Mouse (Mus musculus) midbrain, embryonic 11.5 days (tissue): ENCODE data around the gene Gm45234. TPM values are rescaled to one million over a fixed set of nuclear protein-coding genes. Genes with fewer than 3 reads are reported as not detected.

Experiments used
- ATAC-seq: fragments of 200-750 bp; cut with Nextera tagmentation; 2 replicates; pipeline ENCODE4 v1.8.0; 2017; ENCODE audit warnings: moderate TSS enrichment, moderate library complexity; ENCODE audit not compliant: low FRiP score
- DNase-seq: peaks from one replicate; pipeline ENCODE4 v3.0.0; 2015; ENCODE audit warnings: low spot score; ENCODE audit errors: missing footprints
- H3K27ac ChIP-seq: fragments of 300-500 bp; sonication (generic); 2 replicates; pipeline ENCODE4 v1.5.1; 2014; ENCODE audit warnings: low read depth, low read length
- H3K27me3 ChIP-seq: fragments of 300-500 bp; sonication (generic); 2 replicates; pipeline ENCODE4 v1.6.1; 2014; ENCODE audit warnings: mild to moderate bottlenecking, low read length, moderate library complexity, mixed read lengths; ENCODE audit not compliant: control insufficient read depth, insufficient read depth
- H3K36me3 ChIP-seq: fragments of 300-500 bp; sonication (generic); 2 replicates; pipeline ENCODE4 v1.6.1; 2014; ENCODE audit warnings: mild to moderate bottlenecking, low read length, moderate library complexity, mixed read lengths; ENCODE audit not compliant: control insufficient read depth, insufficient read depth
- H3K4me1 ChIP-seq: fragments of 300-500 bp; sonication (generic); 2 replicates; pipeline ENCODE4 v1.6.1; 2014; ENCODE audit warnings: low read length; ENCODE audit not compliant: control insufficient read depth, insufficient read depth
- H3K4me2 ChIP-seq: fragments of 300-500 bp; sonication (generic); 2 replicates; pipeline ENCODE4 v1.6.1; 2014; ENCODE audit warnings: mild to moderate bottlenecking, moderate library complexity
- H3K4me3 ChIP-seq: fragments of 300-500 bp; sonication (generic); 2 replicates; pipeline ENCODE4 v1.5.1; 2014; ENCODE audit warnings: low read depth, low read length
- H3K9ac ChIP-seq: fragments of 300-500 bp; sonication (generic); 2 replicates; pipeline ENCODE4 v1.6.1; 2014; ENCODE audit warnings: low read length
- H3K9me3 ChIP-seq: fragments of 300-500 bp; sonication (generic); 2 replicates; pipeline ENCODE4 v1.6.1; 2016; ENCODE audit warnings: low read length; ENCODE audit not compliant: control insufficient read depth
- WGBS: fragments of 180-500 bp; shearing (Covaris S2); extraction: QIAGEN DNeasy Blood & Tissue Kit; methylation state at CpG from one replicate; pipeline ENCODE4 v1.1.7; 2014; 5-methylcytosine and 5-hydroxymethylcytosine counted together
- polyA plus RNA-seq: library from polyadenylated mRNA; unstranded; fragments of >200 nt; fragmentation: Nextera tagmentation; extraction: Ambion mirVana; gene quantifications from 2 replicates; pipeline ENCODE4 v1.2.1, GENCODE M21; 2014

Gm45234 gene
- polyA plus RNA-seq, 1 experiment from 2014 or later = not detected

DNA sequence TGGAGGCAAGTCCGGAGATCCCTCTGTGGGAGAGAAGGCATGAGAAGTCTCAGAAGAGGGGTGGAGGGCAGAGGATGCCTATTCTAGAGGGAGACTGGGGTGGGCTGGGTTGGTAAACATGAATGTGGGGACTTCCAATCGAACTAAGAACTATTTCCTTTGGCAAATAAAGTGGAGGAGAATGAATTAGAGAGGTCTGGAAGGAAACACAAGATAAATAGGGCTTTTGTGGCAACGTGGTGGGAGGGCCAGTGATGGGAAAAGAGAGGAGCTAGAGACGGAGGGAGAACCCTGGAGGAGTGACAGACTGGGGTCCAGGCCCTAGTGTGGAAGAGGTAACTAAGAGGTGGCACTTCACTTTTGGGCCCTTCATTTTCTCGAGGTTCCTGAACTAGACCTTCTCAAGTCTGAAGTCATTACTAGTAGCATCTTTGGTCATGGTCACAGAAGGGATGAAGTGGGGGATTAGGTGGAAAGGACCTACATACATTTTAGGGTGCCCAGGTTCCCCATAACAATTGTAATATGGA, 1.6 kb upstream of the Gm45234 start:
- Histone ChIP-seq H3K36me3 (no peaks in the 10 kb centered on the region), H3K9me3 (no peaks in the 10 kb centered on the region), H3K4me1 (peaks cover 34% of the 10 kb centered on the region), H3K27me3 (no peaks in the 10 kb centered on the region), H3K9ac (peak overlapping the region; percentile 85), H3K4me3 (peak overlapping the region; percentile 87), H3K4me2 (peak overlapping the region; percentile 68), H3K27ac (peak overlapping the region; percentile 92)
- peak; percentile 92 for DNase-seq
- WGBS = 11% methylated on average over 5 of the region's 5 CpGs
- ATAC-seq = no peak

DNA sequence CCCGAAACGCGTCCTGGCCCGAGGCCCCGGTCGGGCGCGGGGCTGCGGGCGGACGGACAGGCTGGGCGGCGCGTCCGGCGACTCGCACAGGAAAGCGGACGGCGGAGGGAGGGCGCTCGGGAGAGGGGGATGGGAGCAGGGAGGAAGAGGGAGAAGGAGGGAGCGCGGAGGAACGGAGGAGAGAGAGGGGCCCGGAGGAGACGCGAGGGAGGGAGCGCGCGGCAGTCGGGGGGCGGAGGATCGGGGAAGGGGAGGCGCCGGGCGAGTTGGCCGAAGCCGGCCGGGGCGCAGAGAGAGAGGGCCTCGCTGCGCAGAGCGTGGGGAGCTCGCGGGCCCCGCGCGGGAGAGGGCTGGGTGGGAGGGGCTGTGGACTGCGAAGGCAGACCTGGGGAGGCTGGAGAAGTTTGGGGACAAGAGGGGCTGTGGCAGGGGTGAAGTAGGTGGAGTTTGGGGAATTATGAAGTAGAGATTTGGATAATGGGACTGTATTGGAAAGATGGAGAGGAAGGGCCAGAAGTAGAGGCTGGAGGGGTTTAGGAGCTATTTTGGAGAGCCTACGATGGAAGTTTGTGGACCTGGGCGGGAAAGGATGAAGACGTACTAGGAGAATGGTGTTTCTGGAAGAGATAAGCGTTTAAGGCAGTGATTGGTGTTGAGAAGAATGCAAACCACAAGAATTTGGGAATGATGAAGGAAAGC, 980 bp upstream of the Gm45234 start:
- 2% methylated on average over 50 of the region's 54 CpGs for WGBS
- peak overlapping the region; percentile 85 for H3K9ac ChIP-seq
- peak overlapping the region; percentile 92 for H3K27ac ChIP-seq
- peak overlapping the region; percentile 87 for H3K4me3 ChIP-seq
- H3K4me1 ChIP-seq = peaks cover 34% of the 10 kb centered on the region
- H3K9me3 ChIP-seq = no peaks in the 10 kb centered on the region
- no peaks in the 10 kb centered on the region for H3K27me3 ChIP-seq
- peak; percentile 97 for DNase-seq
- peak overlapping the region; percentile 68 for H3K4me2 ChIP-seq
- ATAC-seq = peak; percentile 77
- no peaks in the 10 kb centered on the region for H3K36me3 ChIP-seq

DNA sequence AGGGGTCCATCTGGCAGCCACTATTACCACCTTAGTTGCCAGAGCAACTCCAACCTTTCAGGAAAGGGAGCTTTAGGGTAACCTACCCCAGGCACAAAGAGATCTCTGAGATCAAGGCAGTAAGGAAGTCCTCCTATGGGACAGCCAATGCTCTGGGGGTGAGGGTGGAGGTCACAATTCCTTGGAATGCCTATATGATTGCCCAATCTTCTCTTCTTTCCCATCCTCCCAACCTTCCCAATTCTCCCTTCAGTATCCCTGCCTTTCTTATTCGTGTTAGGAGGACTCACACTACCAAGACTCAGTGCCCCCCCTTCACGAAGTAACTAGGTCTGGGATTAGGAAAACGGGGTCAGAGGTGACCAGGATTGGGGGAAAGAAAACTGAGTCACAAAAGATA, 515 bp downstream of the Gm45234 start:
- 2% methylated on average over 3 of the region's 3 CpGs for WGBS
- peak overlapping the region; percentile 92; the same call in 1 of the 2 replicates for H3K27ac ChIP-seq
- no peak for ATAC-seq
- H3K9me3 ChIP-seq = no peaks in the 10 kb centered on the region
- peak overlapping the region; percentile 68 for H3K4me2 ChIP-seq
- DNase-seq = no peak
- H3K36me3 ChIP-seq = no peaks in the 10 kb centered on the region
- H3K4me1 ChIP-seq = peaks cover 34% of the 10 kb centered on the region
- H3K27me3 ChIP-seq = no peaks in the 10 kb centered on the region
- H3K9ac ChIP-seq = peak overlapping the region; percentile 85
- peak overlapping the region; percentile 87 for H3K4me3 ChIP-seq

DNA sequence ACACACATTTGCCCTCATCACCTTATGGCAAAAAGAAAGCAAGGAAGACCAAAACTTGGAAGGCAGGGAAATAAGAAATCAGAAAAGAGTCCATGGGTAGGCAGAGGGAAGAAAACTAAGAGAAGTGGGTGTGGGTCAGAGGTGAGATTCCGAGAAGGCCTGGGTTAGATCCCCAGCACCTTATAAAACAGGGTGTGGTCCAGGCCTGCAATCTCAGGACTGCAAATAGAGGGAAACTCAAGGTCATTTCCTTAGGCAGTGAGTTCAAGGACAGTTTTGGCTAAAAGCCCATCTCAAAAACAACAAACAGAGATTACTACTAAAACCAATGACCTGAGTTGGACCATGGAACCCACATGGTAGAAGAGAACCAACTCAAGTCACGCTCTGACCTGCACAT, 2.0 kb downstream of the Gm45234 start:
- Histone ChIP-seq H3K4me2 (no peak overlapping the region), H3K9me3 (no peaks in the 10 kb centered on the region), H3K27ac (no peak overlapping the region), H3K27me3 (no peaks in the 10 kb centered on the region), H3K4me3 (no peak overlapping the region), H3K4me1 (peaks cover 31% of the 10 kb centered on the region), H3K9ac (no peak overlapping the region), H3K36me3 (0 out of 2 replicates have a peak, but pooled peaks cover 4% of the 10 kb centered on the region)
- ATAC-seq (no peak), DNase-seq (no peak)
- WGBS = 90% methylated on average over 2 of the region's 2 CpGs

DNA sequence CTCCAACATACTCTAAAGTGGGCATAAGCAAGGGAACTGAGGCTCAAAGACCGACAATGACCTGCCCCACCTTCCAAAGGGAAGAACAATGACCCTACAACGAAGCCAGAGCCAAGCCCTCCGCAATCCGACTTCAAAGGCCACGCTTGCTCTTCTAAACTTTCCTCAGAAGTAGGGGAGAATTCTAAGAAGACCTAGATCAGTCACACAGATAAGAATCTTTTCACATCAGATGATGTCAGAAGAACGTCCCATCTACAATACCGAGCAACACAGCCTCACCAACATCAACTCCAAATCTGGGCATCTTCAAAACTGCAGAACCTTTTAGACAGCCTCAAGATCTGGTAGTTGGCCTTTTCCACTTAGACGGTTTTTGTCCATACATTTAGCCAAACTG, 5.4 kb downstream of the Gm45234 start:
- Histone ChIP-seq H3K9ac (no peak overlapping the region), H3K27me3 (no peaks in the 10 kb centered on the region), H3K4me2 (no peak overlapping the region), H3K4me3 (no peak overlapping the region), H3K9me3 (no peaks in the 10 kb centered on the region), H3K36me3 (peaks cover 12% of the 10 kb centered on the region), H3K27ac (no peak overlapping the region), H3K4me1 (peaks cover 22% of the 10 kb centered on the region)
- ATAC-seq (no peak), DNase-seq (no peak)
- 84% methylated on average over 8 of the region's 8 CpGs for WGBS

DNA sequence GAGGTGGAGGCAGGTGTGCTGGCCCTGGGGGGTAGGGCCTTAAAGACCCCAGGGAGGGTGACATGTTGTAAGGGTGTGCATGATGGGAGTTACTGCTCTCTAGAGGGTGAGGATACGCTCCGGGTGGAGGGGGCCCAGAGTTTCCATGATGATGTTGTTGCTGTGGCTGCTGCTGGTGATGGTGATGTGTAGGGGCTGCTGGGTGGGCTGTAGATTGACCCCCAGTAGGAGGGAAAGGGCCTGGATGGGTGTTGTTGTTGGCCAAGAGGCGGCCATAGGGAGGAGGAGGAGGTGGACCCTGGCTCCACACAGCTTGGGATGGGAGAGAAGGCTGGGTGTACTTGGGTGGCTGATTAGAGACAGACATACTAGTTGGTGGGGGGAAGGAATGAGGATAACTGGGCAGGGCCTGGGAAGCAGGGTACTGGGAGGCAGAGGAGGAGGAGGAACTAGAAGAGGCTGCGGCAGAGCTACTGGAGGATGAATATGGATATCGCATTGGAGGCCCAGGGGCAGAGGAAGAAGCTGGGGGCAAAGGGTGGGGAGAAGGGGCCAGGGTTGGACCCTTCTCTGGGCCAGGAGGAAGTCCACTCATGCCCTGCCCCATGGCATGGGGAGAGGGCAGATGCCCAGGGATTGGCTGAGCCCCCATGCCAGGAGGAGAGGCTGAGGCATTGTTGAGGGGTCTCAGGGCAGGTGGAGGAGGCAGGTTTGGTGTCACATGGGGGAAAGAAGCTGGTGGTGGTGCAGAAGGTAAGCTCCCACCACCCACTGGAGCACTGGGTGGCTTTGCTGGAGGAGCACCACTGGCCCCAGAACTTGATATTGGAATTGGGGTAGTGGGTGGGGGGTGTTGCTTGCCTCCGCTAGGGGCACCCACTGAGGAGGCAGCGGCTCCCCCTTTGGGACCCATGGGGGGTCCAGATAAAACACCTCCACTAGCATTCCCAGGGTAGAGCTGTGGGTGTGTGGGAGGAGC, 8.9 kb downstream of the Gm45234 start:
- DNase-seq (no peak), ATAC-seq (no peak)
- Histone ChIP-seq H3K9me3 (no peaks in the 10 kb centered on the region), H3K36me3 (peaks cover 20% of the 10 kb centered on the region), H3K4me2 (peak overlapping the region; percentile 98), H3K27me3 (no peaks in the 10 kb centered on the region), H3K9ac (no peak overlapping the region), H3K4me1 (peaks cover 17% of the 10 kb centered on the region), H3K27ac (no peak overlapping the region), H3K4me3 (no peak overlapping the region)
- WGBS = 93% methylated on average over 7 of the region's 7 CpGs

DNA sequence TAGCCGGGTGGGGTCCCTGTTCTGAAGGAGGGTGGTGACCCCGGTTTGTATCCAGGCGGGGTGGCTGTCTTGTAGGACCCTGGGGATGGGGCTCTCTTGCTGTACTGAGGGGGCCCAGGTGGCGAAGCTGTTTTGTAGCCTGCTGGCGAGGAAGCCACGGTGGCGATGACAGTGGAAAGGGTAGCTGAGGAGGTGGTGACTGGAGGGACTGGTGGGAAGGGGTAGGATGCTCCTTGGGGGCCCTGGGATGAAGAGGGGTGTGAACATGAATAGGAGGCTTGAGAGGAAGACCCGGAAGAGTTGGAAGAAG, 9.6 kb downstream of the Gm45234 start:
- Histone ChIP-seq H3K9ac (peak overlapping the region; percentile 86), H3K9me3 (no peaks in the 10 kb centered on the region), H3K27me3 (no peaks in the 10 kb centered on the region), H3K4me3 (peak overlapping the region; percentile 57), H3K4me1 (peaks cover 22% of the 10 kb centered on the region), H3K4me2 (peak overlapping the region; percentile 98), H3K27ac (peak overlapping the region; percentile 85), H3K36me3 (peaks cover 20% of the 10 kb centered on the region)
- DNase-seq = no peak
- 20% methylated on average over 8 of the region's 8 CpGs for WGBS
- ATAC-seq = peak; percentile 6; the same call in 1 of the 2 replicates

DNA sequence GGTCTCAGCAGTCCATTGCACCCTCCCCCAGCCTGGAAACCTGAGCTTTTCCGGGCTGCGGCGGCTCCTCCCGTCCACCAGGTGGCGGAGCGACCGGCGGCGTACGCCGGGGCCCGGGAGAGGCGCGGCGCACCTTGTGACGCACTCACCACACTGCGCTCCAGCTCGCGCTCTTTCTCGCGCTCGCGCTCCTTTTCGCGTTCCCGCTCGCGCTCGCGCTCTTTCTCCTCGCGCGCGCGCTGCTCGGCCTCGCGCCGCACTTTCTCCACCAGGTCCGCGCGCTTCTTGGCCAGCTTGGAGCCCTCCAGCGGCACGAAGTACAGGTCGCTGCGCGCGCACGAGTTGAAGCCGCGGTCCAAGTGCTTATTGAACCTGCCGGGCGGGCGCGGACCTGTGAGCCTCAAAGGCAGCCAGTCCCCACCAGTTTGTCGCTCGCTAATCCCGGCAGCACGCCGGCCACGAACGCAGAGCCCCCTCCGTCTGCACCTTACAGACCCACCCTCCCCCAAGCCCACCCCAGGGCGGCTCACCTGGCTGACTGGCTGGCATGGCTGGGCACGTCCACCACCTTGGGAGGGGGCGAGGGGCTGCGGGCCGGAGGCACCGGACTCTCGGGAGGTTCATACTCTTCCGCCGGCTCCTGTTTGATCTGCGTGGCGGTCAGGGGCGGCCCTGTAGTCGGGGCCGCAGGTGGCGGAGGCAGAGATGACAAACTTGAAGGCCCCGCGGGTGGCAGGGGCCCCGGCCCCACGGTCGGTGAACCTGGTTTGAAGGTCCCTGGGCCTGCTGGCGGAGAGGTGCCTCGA, 10.1 kb downstream of the Gm45234 start:
- Histone ChIP-seq H3K27me3 (no peaks in the 10 kb centered on the region), H3K9ac (peak overlapping the region; percentile 86), H3K27ac (peak overlapping the region; percentile 85), H3K4me2 (peak overlapping the region; percentile 98), H3K9me3 (no peaks in the 10 kb centered on the region), H3K4me1 (peaks cover 22% of the 10 kb centered on the region), H3K36me3 (peaks cover 20% of the 10 kb centered on the region), H3K4me3 (peak overlapping the region; percentile 57)
- peak; percentile 83 for ATAC-seq
- DNase-seq = peak; percentile 99
- WGBS = under 1% methylated on average over 79 of the region's 85 CpGs
